In genomic region chr4:140630651-140631241, GRCm38 (mm10) we compare ENCODE assay signal across 8 mouse cellular contexts. TPM values are rescaled to one million over a fixed set of nuclear protein-coding genes. Genes with fewer than 3 reads are reported as not detected.
DNase-seq lines count a peak whose midpoint lies in the region; ATAC-seq lines count a peak whose summit lies in the region.

No protein-coding gene starts in this region.

- 39% methylated on average over 15 of the region's 15 CpGs for WGBS in midbrain, embryonic 10.5 days
- 38% methylated on average over 15 of the region's 15 CpGs for WGBS in midbrain, embryonic 15.5 days
- WGBS in heart, embryonic 11.5 days (ENCODE audit: insufficient replicate concordance) = 19% methylated on average over 15 of the region's 15 CpGs
- WGBS in neural tube, embryonic 15.5 days = 43% methylated on average over 15 of the region's 15 CpGs

- H3K9ac ChIP-seq in midbrain, embryonic 15.5 days = no peak overlapping the region
- H3K9ac ChIP-seq in heart, embryonic 11.5 days (ENCODE audit: low read depth, low read length) = no peak overlapping the region; the same call in 1 of the 2 replicates
- no peak overlapping the region for H3K9ac ChIP-seq in neural tube, embryonic 15.5 days (replicated peaks)

- DNase-seq in midbrain, embryonic 10.5 days (ENCODE audit: low spot score) = peak; percentile 37
- DNase-seq in adrenal gland, postnatal 36 days = peak; percentile 74 to 81
- DNase-seq in kidney, postnatal 14 days = peak; percentile 86
- no peak for DNase-seq in c-Kit-positive CD71-positive TER-119-positive erythroid progenitor cells, embryonic 14.5 days (ENCODE audit: low spot score)
- DNase-seq in urinary bladder, postnatal 4 days (ENCODE audit: low spot score in 2 of 2) = no peak

- H3K9me3 ChIP-seq in midbrain, embryonic 10.5 days (replicated peaks) = no peaks in the 10 kb centered on the region
- H3K9me3 ChIP-seq in midbrain, embryonic 15.5 days = no peaks in the 10 kb centered on the region
- H3K9me3 ChIP-seq in heart, embryonic 11.5 days (replicated peaks; ENCODE audit: control insufficient read depth, low read length) = no peaks in the 10 kb centered on the region
- H3K9me3 ChIP-seq in neural tube, embryonic 15.5 days (replicated peaks) = no peaks in the 10 kb centered on the region

- peaks cover 78% of the 10 kb centered on the region for H3K4me1 ChIP-seq in midbrain, embryonic 10.5 days
- H3K4me1 ChIP-seq in midbrain, embryonic 15.5 days = peaks cover 31% of the 10 kb centered on the region
- peaks cover 37% of the 10 kb centered on the region for H3K4me1 ChIP-seq in heart, embryonic 11.5 days (ENCODE audit: control insufficient read depth, insufficient read depth, low read length)
- H3K4me1 ChIP-seq in neural tube, embryonic 15.5 days = peaks cover 36% of the 10 kb centered on the region

- no peak for ATAC-seq in midbrain, embryonic 15.5 days (replicated peaks)
- no peak for ATAC-seq in heart, embryonic 11.5 days (replicated peaks; ENCODE audit: insufficient number of reproducible peaks, low FRiP score, low TSS enrichment)
- no peak for ATAC-seq in neural tube, embryonic 15.5 days (ENCODE audit: low FRiP score)

- H3K27me3 ChIP-seq in midbrain, embryonic 10.5 days (ENCODE audit: low read depth, poor library complexity, severe bottlenecking) = no peaks in the 10 kb centered on the region
- no peaks in the 10 kb centered on the region for H3K27me3 ChIP-seq in midbrain, embryonic 15.5 days (replicated peaks)
- H3K27me3 ChIP-seq in heart, embryonic 11.5 days (ENCODE audit: control insufficient read depth, insufficient read depth, low read length) = no peaks in the 10 kb centered on the region
- no peaks in the 10 kb centered on the region for H3K27me3 ChIP-seq in neural tube, embryonic 15.5 days (replicated peaks)

- H3K4me3 ChIP-seq in midbrain, embryonic 10.5 days = no peak overlapping the region
- H3K4me3 ChIP-seq in midbrain, embryonic 15.5 days = no peak overlapping the region
- no peak overlapping the region for H3K4me3 ChIP-seq in heart, embryonic 11.5 days (ENCODE audit: low read depth, low read length)
- H3K4me3 ChIP-seq in neural tube, embryonic 15.5 days (replicated peaks) = no peak overlapping the region

- peaks cover 31% of the 10 kb centered on the region for H3K36me3 ChIP-seq in midbrain, embryonic 10.5 days
- H3K36me3 ChIP-seq in midbrain, embryonic 15.5 days (replicated peaks) = no peaks in the 10 kb centered on the region
- no peaks in the 10 kb centered on the region for H3K36me3 ChIP-seq in heart, embryonic 11.5 days (ENCODE audit: control insufficient read depth, insufficient read depth, low read length)
- peaks cover 3% of the 10 kb centered on the region; the same call in 1 of the 2 replicates for H3K36me3 ChIP-seq in neural tube, embryonic 15.5 days

- peak overlapping the region; percentile 76 for H3K27ac ChIP-seq in midbrain, embryonic 10.5 days (replicated peaks)
- H3K27ac ChIP-seq in midbrain, embryonic 15.5 days = no peak overlapping the region
- peak overlapping the region; percentile 74 for H3K27ac ChIP-seq in heart, embryonic 11.5 days (ENCODE audit: low read depth, low read length)
- peak overlapping the region; percentile 28 for H3K27ac ChIP-seq in neural tube, embryonic 15.5 days (replicated peaks)

- no peak overlapping the region for H3K4me2 ChIP-seq in midbrain, embryonic 15.5 days
- peak overlapping the region; percentile 40 for H3K4me2 ChIP-seq in heart, embryonic 11.5 days
- H3K4me2 ChIP-seq in neural tube, embryonic 15.5 days = no peak overlapping the region

RNA-seq across cellular contexts. Expression of gene Arhgef10l, which starts 35.1 kb away (rescaled TPM):
- polyA plus RNA-seq in midbrain, embryonic 10.5 days (2016; fragmentation: Nextera tagmentation; extraction: Ambion mirVana) = 25.1 and 32.4 TPM in 2 replicates
- polyA plus RNA-seq in midbrain, embryonic 15.5 days (2015; fragmentation: Nextera tagmentation; extraction: Ambion mirVana) = 30.7 and 31.5 TPM in 2 replicates
- 10 to 100 TPM; 11.9 to 17.7 TPM for total RNA-seq in adrenal gland, postnatal 36 days (2021)
- 9.7 and 12.9 TPM in 2 replicates for polyA plus RNA-seq in heart, embryonic 11.5 days (2014; fragmentation: Nextera tagmentation; extraction: Ambion mirVana)
- polyA plus RNA-seq in neural tube, embryonic 15.5 days (2015; fragmentation: Nextera tagmentation; extraction: Ambion mirVana) = 23.6 and 26.4 TPM in 2 replicates

Comparison
In these comparisons a context has a peak if more than half of its experiments do, and no peak if none do; other contexts are left out.
1. DNase-seq: peak in midbrain, embryonic 10.5 days (single experiment), adrenal gland, postnatal 36 days (2 of 2) and kidney, postnatal 14 days (single experiment); none in c-Kit-positive CD71-positive TER-119-positive erythroid progenitor cells, embryonic 14.5 days (single experiment) and urinary bladder, postnatal 4 days (0 of 2).